Mouse (Mus musculus) hindbrain, embryonic 10.5 days (tissue): ENCODE data around the gene Yif1b. TPM values are rescaled to one million over a fixed set of nuclear protein-coding genes. Genes with fewer than 3 reads are reported as not detected.

ENCODE experiments used
- DNase-seq: peaks from one replicate; pipeline ENCODE4 v3.0.0-alpha.2; 2017; ENCODE audit warnings: low spot score
- H3K27ac ChIP-seq: fragments of 300-500 bp; sonication (generic); 2 replicates; pipeline ENCODE4 v1.5.1; 2016; ENCODE audit warnings: mild to moderate bottlenecking, moderate library complexity
- H3K27me3 ChIP-seq: fragments of 300-500 bp; sonication (generic); 2 replicates; pipeline ENCODE4 v1.6.1; 2016; ENCODE audit warnings: mild to moderate bottlenecking; ENCODE audit not compliant: poor library complexity, insufficient read depth, severe bottlenecking
- H3K36me3 ChIP-seq: fragments of 300-500 bp; sonication (generic); 2 replicates; pipeline ENCODE4 v1.6.1; 2016; ENCODE audit warnings: mild to moderate bottlenecking, moderate library complexity
- H3K4me1 ChIP-seq: fragments of 300-500 bp; sonication (generic); replicated peaks from 2 replicates; pipeline ENCODE4 v1.6.1; 2016; ENCODE audit warnings: mild to moderate bottlenecking
- H3K4me3 ChIP-seq: fragments of 300-500 bp; sonication (generic); 2 replicates; pipeline ENCODE4 v1.5.1; 2016; ENCODE audit warnings: mild to moderate bottlenecking, moderate library complexity
- H3K9me3 ChIP-seq: fragments of 300-500 bp; sonication (generic); 2 replicates; pipeline ENCODE4 v1.6.1; 2016; ENCODE audit warnings: mild to moderate bottlenecking, moderate library complexity
- WGBS: fragments of 180-500 bp; shearing (Covaris S2); methylation state at CpG from one replicate; pipeline ENCODE4 v1.1.7; 2016; 5-methylcytosine and 5-hydroxymethylcytosine counted together
- polyA plus RNA-seq: library from polyadenylated mRNA; unstranded; fragments of >200 nt; fragmentation: Nextera tagmentation; extraction: Ambion mirVana; gene quantifications from 2 replicates; pipeline ENCODE4 v1.2.1, GENCODE M21; 2016

Gene Yif1b
- polyA plus RNA-seq, 1 experiment from 2014 or later, result 115 TPM

DNA sequence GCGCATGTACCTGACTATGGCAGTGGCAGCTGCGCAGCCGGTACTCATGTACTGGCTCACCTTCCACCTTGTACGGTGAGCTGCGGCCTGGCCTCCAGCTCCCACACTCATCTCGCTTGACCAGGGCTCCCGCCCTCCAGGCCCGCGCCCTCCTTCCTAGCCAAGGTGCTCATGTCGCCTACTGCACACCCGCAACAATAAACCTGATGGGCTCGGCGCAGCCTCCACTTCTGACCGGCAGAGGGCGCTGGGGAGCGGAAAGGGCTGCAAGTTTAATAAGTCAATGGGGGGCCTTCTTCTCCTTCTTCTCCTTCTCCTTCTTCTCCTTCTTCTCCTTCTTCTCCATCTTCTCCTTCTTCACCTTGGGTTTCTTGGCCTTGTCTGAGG, 9.2 kb downstream of the Yif1b start:
- Histone ChIP-seq H3K27ac (peak overlapping the region; percentile 73), H3K36me3 (peaks cover 34% of the 10 kb centered on the region), H3K9me3 (no peaks in the 10 kb centered on the region), H3K4me3 (peak overlapping the region; percentile 49), H3K4me1 (peaks cover 27% of the 10 kb centered on the region), H3K27me3 (peaks cover 24% of the 10 kb centered on the region)
- 27% methylated on average over 16 of the region's 16 CpGs for WGBS
- DNase-seq, result peak; percentile 83

DNA sequence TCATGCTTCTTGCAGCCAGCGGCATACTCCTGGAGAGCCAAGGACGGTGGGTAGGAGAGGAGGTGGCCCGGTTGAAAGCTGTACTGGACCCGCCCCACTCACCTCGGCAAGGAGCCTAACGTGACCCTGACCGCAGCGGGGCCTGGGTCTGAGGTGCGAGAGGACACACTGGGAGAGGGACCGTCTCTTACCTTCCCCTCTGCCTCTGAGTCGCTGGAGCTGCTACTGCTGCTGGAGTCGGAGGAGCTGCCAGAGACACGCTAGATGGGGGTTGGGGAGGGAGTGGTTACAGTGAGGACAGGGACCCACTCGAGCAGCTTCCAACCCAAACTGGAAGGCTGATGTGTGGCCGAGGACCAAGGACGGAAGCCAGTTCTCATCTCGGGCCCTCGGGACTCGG, 9.6 kb downstream of the Yif1b start:
- Histone ChIP-seq H3K9me3 (no peaks in the 10 kb centered on the region), H3K4me1 (peaks cover 27% of the 10 kb centered on the region), H3K36me3 (peaks cover 34% of the 10 kb centered on the region), H3K4me3 (peak overlapping the region; percentile 49), H3K27me3 (peaks cover 24% of the 10 kb centered on the region), H3K27ac (peak overlapping the region; percentile 73)
- peak; percentile 33 for DNase-seq
- 12% methylated on average over 19 of the region's 19 CpGs for WGBS

DNA sequence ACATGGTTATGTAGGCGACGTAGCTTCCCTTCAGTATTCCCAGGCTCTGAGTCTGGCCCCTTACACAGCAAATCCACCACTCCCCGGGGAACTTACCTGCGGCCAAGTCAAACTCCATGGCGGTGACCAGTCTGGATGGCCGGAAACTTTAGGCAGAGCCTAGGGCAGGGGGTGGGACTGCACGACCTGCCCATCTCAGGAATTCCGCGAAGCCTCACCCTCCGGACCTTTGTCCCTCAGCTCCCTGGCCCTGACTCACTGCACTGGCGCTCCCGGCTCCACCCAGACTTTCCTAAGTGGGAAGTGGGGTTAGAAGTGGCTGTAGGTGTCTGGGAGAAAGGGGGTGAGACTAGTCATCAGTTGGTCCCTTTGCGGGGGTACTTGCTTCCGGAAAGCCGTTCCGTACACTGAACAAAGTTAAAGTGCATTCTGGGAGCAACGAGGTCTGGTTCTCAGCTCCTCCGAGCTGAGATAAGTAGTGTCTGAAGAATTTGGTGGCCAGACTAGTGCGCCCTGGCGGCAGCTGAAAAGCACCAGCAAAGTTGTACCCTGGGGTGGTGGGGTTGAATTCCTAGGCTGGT, 10.2 kb downstream of the Yif1b start, which contains the start of gene 2200002D01Rik:
2200002D01Rik (minus strand) TSS at position 206 of the 581 bp plus-strand sequence.
- Histone ChIP-seq H3K9me3 (no peaks in the 10 kb centered on the region), H3K27me3 (peaks cover 24% of the 10 kb centered on the region), H3K27ac (peak within 1 kb of the TSS; percentile 73), H3K4me3 (peak within 1 kb of the TSS; percentile 49), H3K36me3 (peaks cover 34% of the 10 kb centered on the region), H3K4me1 (peaks cover 32% of the 10 kb centered on the region)
- 6% methylated on average over 20 of the region's 20 CpGs for WGBS
- peak; percentile 36 for DNase-seq

DNA sequence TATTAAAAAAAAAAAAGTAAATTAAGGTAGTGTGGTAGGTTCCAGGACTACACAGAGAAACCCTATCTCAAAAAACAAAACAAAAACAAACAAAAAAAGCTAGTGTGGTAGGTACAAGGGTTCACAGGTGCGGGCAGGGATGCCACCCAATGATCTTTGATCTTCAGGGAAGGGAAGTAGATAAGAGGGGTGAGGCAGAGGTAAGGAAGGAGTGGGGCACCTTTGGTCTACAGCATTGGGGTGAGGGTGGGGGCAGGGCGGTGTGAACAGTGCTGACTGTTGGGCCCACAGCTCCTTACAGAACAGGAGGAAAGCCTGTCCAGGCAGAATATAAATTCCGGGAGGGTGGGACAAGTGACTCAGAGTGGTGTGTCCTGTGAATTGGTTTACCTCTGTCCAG, 13.0 kb downstream of the Yif1b start:
- Histone ChIP-seq H3K27ac (no peak overlapping the region), H3K4me3 (no peak overlapping the region), H3K9me3 (no peaks in the 10 kb centered on the region), H3K27me3 (peaks cover 24% of the 10 kb centered on the region), H3K4me1 (peaks cover 39% of the 10 kb centered on the region), H3K36me3 (peaks cover 11% of the 10 kb centered on the region)
- 75% methylated on average over 3 of the region's 3 CpGs for WGBS
- no peak for DNase-seq

DNA sequence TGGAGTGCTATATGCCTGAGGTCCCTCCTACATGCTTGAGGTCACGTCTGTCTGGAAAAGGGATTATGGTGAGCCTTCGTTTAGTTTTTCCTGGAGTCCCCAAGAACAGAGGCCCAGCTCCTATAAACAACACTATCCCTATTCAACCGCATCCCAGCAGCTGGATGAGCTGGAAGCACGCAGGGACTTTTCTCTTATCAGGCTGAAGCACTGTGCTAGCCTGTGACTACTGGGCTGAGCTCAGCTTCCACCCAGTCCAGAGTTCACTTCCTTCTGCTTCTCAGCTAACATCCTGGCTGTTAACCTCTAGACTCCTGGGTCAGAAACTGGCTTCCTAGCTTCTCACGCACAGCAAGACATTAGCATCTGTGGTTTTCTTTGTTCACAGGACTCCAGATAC, 15.7 kb downstream of the Yif1b start:
- no peak overlapping the region for H3K4me3 ChIP-seq
- no peaks in the 10 kb centered on the region for H3K9me3 ChIP-seq
- WGBS, result 65% methylated on average over 5 of the region's 5 CpGs
- H3K36me3 ChIP-seq, result no peaks in the 10 kb centered on the region
- H3K4me1 ChIP-seq, result peaks cover 40% of the 10 kb centered on the region
- H3K27me3 ChIP-seq, result peaks cover 7% of the 10 kb centered on the region
- DNase-seq, result no peak
- H3K27ac ChIP-seq, result peak overlapping the region; percentile 40; the same call in 1 of the 2 replicates

DNA sequence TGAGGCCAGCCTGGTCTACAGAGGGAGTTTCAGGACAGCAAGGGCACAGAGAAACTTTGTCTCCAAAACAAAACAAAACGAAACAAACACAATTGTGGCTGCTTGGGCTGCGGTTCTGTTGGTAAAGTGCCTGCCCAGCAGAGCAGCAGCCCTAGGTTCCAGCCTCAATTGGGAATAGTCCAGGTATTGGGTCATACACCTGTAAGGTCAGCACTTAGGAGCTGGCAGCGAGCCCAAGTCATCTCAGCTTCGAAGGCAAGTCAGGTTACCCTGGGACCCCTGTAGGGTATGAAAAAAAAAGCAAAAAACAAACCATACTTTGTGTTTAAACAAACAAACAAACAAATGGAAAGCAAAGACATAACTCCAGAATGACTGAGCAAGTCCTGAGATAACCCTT, 17.7 kb downstream of the Yif1b start:
- peaks cover 55% of the 10 kb centered on the region for H3K4me1 ChIP-seq
- no peak overlapping the region for H3K4me3 ChIP-seq
- no peaks in the 10 kb centered on the region for H3K27me3 ChIP-seq
- H3K36me3 ChIP-seq, result no peaks in the 10 kb centered on the region
- DNase-seq, result no peak
- no peaks in the 10 kb centered on the region for H3K9me3 ChIP-seq
- WGBS, result 84% methylated on average over 4 of the region's 4 CpGs
- H3K27ac ChIP-seq, result no peak overlapping the region

DNA sequence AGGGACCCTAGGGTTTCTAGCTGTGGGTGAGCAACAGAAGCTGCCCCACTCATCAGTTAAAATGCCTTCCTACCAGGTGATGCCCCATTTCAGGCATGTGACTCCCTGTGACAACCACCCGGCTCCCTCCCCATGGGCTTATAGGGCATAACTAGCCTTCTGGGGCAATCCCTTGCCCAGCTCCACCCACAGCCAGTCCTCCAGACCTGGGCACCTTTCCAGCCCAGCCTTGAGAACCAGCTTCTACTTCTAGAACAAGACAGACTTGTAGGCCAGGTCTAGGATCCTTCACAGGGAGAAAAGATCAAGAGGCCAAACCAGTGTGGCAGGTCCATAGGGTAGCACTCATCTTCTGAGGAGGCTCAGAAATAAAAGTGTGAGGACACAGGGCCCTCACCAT, 19.2 kb downstream of the Yif1b start:
- Histone ChIP-seq H3K4me1 (peaks cover 55% of the 10 kb centered on the region), H3K27me3 (no peaks in the 10 kb centered on the region), H3K4me3 (no peak overlapping the region), H3K27ac (peak overlapping the region; percentile 14; the same call in 1 of the 2 replicates), H3K9me3 (no peaks in the 10 kb centered on the region), H3K36me3 (no peaks in the 10 kb centered on the region)
- no peak for DNase-seq
- WGBS, result 89% methylated on average over 1 of the region's 1 CpGs

DNA sequence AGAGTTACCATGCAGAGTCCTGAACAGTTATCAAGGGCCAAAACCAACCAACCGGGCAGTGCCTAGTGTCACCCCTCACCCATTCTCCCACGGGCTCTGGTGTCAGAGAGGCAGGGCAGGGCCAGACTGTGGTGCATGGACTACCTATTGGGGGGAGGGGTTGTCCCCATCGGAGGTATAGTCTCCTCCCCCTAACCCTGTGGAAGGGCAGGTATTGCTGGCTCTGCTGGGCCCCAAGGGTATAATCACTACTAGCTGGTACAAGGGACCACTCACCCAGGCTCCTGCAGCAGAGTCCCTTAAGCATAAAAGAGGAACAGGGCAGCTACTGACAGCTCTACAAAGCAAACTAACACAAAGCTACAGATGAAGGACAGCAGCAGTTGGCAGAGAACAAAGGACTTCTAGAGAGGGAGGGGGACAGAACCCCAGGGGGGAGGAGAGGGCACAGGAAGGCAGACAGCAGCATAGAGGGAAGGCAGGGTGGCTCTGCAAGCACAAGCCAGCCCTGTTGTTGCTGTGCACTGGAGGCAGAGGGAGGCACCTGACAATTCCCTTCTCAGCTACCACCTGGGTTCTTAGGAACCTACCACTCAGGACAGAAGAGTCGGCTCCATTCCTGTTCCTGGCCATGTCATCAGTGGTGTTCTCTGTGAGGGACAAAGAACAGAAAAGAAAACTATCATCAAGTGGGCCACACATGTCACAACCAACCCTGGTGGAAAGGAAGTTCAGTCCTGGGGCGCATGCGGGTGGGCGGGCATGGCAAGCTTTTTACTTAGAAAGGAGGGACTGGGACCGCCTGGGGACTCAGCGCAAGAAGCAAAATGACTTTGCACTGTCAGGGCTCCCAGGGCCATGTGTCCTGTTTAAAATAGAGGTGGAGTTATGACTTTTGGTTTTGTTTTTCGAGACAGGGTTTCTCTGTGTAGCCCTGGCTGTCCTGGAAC, 21.9 kb downstream of the Yif1b start:
- Histone ChIP-seq H3K27me3 (no peaks in the 10 kb centered on the region), H3K4me1 (peaks cover 38% of the 10 kb centered on the region), H3K9me3 (no peaks in the 10 kb centered on the region), H3K36me3 (no peaks in the 10 kb centered on the region), H3K4me3 (no peak overlapping the region), H3K27ac (peak overlapping the region; percentile 79)
- DNase-seq, result peak; percentile 52
- 62% methylated on average over 10 of the region's 10 CpGs for WGBS

DNA sequence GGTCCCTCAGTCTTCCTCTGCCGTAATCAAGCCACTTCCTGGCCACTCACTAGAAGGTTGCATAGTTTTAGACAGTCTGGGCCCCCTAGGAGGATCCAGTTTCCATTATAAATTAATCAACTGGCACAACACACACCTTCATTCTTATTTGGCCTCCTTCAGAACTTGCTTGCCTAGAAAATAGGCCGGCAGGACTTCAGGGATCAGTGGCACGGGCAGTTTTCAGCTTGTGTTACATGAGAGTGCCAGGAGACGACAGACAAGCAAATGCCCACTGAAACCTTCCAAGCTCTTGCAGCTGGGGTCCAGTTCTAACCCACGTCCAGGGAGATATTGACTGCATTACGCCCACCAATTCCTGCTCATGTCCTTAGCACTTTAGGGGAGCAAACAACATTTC, 24.0 kb downstream of the Yif1b start:
- H3K4me3 ChIP-seq, result no peak overlapping the region
- H3K9me3 ChIP-seq, result no peaks in the 10 kb centered on the region
- no peak overlapping the region for H3K27ac ChIP-seq
- no peak for DNase-seq
- 80% methylated on average over 6 of the region's 6 CpGs for WGBS
- H3K27me3 ChIP-seq, result no peaks in the 10 kb centered on the region
- peaks cover 43% of the 10 kb centered on the region for H3K4me1 ChIP-seq
- no peaks in the 10 kb centered on the region for H3K36me3 ChIP-seq

DNA sequence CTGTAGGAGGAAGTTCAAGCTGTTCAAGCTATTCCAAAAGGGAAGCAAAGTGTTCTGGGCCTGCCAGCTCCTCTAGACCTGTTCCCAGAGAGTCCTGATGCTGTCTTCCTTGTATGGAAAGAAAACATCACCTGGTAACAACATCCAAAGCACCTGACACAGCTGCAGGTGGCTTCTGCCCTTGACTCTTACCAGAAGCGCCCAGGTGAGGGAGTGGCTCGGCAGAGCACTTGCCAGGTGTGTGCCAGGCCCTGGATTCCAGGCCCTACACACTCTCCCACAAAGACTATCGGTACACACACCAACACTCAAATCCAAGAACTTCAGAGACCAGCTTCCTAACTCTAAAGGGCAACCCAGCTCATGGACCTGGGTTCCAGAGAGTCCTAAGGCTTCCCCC, 25.7 kb downstream of the Yif1b start:
- 87% methylated on average over 3 of the region's 3 CpGs for WGBS

DNA sequence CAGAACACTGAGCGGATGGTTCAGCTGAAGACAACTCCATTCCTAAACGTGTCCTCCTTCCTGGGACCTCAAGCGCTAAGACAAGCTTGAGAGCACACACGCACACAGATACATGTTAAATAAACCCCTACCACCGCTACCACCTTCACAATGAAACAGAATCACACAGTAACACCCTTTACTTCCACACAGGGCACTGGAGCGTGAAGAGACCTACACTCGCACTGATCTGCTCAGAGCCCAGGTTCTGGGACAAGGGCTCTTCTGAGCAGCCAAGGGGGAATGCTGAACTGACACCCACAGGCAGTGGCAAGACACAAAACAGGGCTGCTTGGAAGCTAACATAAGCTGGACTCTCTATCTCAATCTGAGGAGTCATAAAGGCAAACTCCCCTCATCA, 27.5 kb downstream of the Yif1b start:
- Histone ChIP-seq H3K36me3 (no peaks in the 10 kb centered on the region), H3K27me3 (no peaks in the 10 kb centered on the region), H3K9me3 (no peaks in the 10 kb centered on the region), H3K4me3 (no peak overlapping the region), H3K27ac (no peak overlapping the region), H3K4me1 (0 out of 2 replicates have a peak, but pooled peaks cover 11% of the 10 kb centered on the region)
- DNase-seq, result no peak
- WGBS, result 73% methylated on average over 7 of the region's 7 CpGs

More for the DNA sequence above, 25.7 kb downstream of the Yif1b start:
- DNase-seq, result no peak
- no peak overlapping the region for H3K4me3 ChIP-seq
- no peak overlapping the region for H3K27ac ChIP-seq
- H3K27me3 ChIP-seq, result no peaks in the 10 kb centered on the region
- H3K36me3 ChIP-seq, result no peaks in the 10 kb centered on the region
- peaks cover 27% of the 10 kb centered on the region for H3K4me1 ChIP-seq
- no peaks in the 10 kb centered on the region for H3K9me3 ChIP-seq

DNA sequence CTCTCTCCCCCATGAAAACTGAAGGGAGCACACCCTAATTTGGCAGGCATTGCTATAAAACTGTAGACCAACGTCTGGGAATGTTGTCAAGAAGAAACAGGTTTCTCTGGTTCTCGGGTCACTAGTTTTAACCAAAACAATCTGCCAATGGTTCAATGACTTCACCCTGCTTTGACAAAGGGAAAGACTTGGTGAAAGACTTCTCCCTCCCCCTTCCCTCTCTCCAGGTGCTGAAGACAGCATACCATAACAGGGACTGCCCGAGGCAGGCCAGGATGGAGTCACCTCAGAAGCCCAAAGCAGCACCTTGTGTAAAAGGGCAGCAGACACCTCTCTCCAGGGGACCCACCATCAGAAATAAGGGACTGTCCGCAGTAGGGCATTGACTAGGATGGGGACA, 28.8 kb downstream of the Yif1b start:
- Histone ChIP-seq H3K36me3 (no peaks in the 10 kb centered on the region), H3K9me3 (no peaks in the 10 kb centered on the region), H3K4me1 (0 out of 2 replicates have a peak, but pooled peaks cover 11% of the 10 kb centered on the region), H3K27ac (no peak overlapping the region), H3K4me3 (no peak overlapping the region), H3K27me3 (no peaks in the 10 kb centered on the region)
- no peak for DNase-seq
- 55% methylated on average over 4 of the region's 4 CpGs for WGBS

DNA sequence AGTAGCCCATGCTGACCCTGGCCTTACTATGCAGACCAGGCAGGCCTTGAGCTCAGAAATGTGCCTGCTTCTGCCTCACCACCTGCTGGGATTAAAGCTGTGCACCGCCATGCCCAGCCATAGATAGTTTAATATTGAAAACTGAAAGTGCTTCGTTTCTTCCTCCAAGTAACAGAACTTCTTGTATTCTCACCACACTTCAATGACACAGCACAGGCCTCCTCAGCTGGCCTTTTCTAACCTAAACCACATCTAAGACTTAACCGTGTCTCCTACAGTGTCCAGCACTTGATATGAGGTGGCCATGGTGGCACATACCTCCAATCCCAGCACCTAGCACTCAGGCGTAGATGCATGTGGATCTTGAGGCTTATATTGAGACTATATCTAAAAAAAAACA, 32.3 kb downstream of the Yif1b start:
- H3K4me3 ChIP-seq, result no peak overlapping the region
- H3K4me1 ChIP-seq, result 0 out of 2 replicates have a peak, but pooled peaks cover 10% of the 10 kb centered on the region
- no peaks in the 10 kb centered on the region for H3K9me3 ChIP-seq
- WGBS, result 81% methylated on average over 4 of the region's 4 CpGs
- H3K27me3 ChIP-seq, result no peaks in the 10 kb centered on the region
- no peak for DNase-seq
- no peaks in the 10 kb centered on the region for H3K36me3 ChIP-seq
- H3K27ac ChIP-seq, result no peak overlapping the region
